Mouse (Mus musculus) G1E (cell line): ENCODE measurements around the gene Adamts2.

Experiments
- CTCF ChIP-seq: IDR thresholded peaks from 2 replicates; pipeline ENCODE4 v1.5.1; 2012; ENCODE audit warnings: low read depth, low read length, inconsistent platforms, mixed read lengths
- GATA1 ChIP-seq: IDR thresholded peaks from 2 replicates; pipeline ENCODE4 v1.6.1; 2012; ENCODE audit warnings: borderline replicate concordance, low read length, inconsistent platforms, mixed read lengths
- GATA2 ChIP-seq: IDR thresholded peaks from 2 replicates; pipeline ENCODE4 v1.6.1; 2012; ENCODE audit warnings: low read depth, low read length, inconsistent platforms, borderline replicate concordance
- POLR2AphosphoS5 ChIP-seq: IDR thresholded peaks from 2 replicates; pipeline ENCODE4 v1.6.1; 2012; ENCODE audit warnings: low read depth, low read length, inconsistent platforms; ENCODE audit not compliant: insufficient replicate concordance
- TAL1 ChIP-seq: conservative IDR thresholded peaks from 2 replicates; pipeline ENCODE4 v1.6.1; 2012; ENCODE audit warnings: low read depth, low read length, inconsistent platforms, mixed read lengths

DNA sequence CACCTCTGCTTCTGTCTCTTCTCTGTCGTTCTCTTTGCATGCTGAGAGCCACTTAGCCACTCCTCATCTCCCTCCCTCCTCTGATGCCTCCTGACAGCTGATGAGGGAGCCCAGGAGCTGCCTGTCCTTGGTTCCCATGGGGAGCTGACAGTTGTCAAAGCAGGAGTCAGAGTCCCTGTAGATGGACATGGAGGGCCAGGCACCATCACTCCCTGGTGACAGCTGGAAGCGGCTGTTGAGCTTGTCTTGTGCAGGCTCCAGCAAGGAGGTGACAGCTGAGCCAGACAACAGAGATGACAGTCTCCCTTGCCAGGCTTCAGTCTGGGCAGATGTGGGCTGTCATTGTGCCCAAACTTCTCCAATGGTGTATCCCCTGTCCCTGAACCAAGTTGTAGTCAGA is 144.6 kb downstream of the Adamts2 start:
- TF ChIP-seq CTCF (no peak), GATA1 (no peak), TAL1 (no peak), POLR2AphosphoS5 (no peak), GATA2 (no peak)
